ENCODE assay signal across 20 mouse cellular contexts in genomic region chr11:96639805-96640204, GRCm38 (mm10).
A peak's percentile ranks its signal among the peaks of the same experiment; 100 is the strongest.
DNase-seq lines count a peak whose midpoint lies in the region; ATAC-seq lines count a peak whose summit lies in the region.
"Had no signal": no experiment of that assay in that cellular context is flagged by ENCODE, and none has a peak within 500 bp of the region (broad histone marks: within the 10 kb centered on the region; RNA-seq: fewer than 3 reads in every experiment).

No protein-coding gene starts in this region.

- 73% methylated on average over 5 of the region's 5 CpGs for WGBS in liver, embryonic 11.5 days

- peak; percentile 44 for DNase-seq in ES-CJ7 (ENCODE audit: low read depth, low spot score)
- DNase-seq in ZHBTc4 (ENCODE audit: low read depth, low spot score) = peak; percentile 35
- peak; percentile 33 for DNase-seq in kidney, postnatal 10 days
- peak; percentile 30 to 48 for DNase-seq in kidney, postnatal 4 days
- no peak for DNase-seq in liver, embryonic 11.5 days (ENCODE audit: low spot score)
- no peak for DNase-seq in gastrocnemius, postnatal 10 days
- DNase-seq: adrenal gland, postnatal 10 days; cerebellum, adult 11 months; cerebellum, adult 8-10 months; cerebellum, postnatal 14 days; gastrocnemius, postnatal 14 days; heart, adult 2 months; heart, postnatal 14 days had no signal

- no peaks in the 10 kb centered on the region for H3K27me3 ChIP-seq in liver, embryonic 11.5 days (replicated peaks; ENCODE audit: control insufficient read depth, insufficient read depth, low read length)

- H3K36me3 ChIP-seq in liver, embryonic 11.5 days (ENCODE audit: control insufficient read depth, insufficient read depth, low read length) = no peaks in the 10 kb centered on the region
- H3K36me3 ChIP-seq: embryonic facial prominence, embryonic 13.5 days; forebrain, embryonic 12.5 days; G1E; heart, embryonic 15.5 days had no signal

- no peaks in the 10 kb centered on the region for H3K4me1 ChIP-seq in liver, embryonic 11.5 days (replicated peaks; ENCODE audit: control insufficient read depth, insufficient read depth, low read length)
- H3K4me1 ChIP-seq: embryonic facial prominence, embryonic 13.5 days had no signal

- H3K4me3 ChIP-seq in liver, embryonic 11.5 days (ENCODE audit: low read depth, low read length) = no peak overlapping the region
- H3K4me3 ChIP-seq: embryonic facial prominence, embryonic 13.5 days; forebrain, embryonic 12.5 days; heart, adult 2 months; heart, embryonic 15.5 days had no signal

- ATAC-seq in liver, embryonic 11.5 days (replicated peaks; ENCODE audit: low FRiP score) = no peak
- ATAC-seq: forebrain, embryonic 16.5 days had no signal

- no peaks in the 10 kb centered on the region for H3K9me3 ChIP-seq in liver, embryonic 11.5 days (ENCODE audit: control insufficient read depth, low read length)
- H3K9me3 ChIP-seq: embryonic facial prominence, embryonic 13.5 days; forebrain, embryonic 12.5 days; G1E; heart, embryonic 15.5 days had no signal

- H3K4me2 ChIP-seq in liver, embryonic 11.5 days = no peak overlapping the region
- H3K4me2 ChIP-seq: embryonic facial prominence, embryonic 13.5 days; forebrain, embryonic 12.5 days; heart, embryonic 11.5 days; heart, embryonic 15.5 days; hindbrain, embryonic 14.5 days had no signal

- H3K9ac ChIP-seq in liver, embryonic 11.5 days (ENCODE audit: low read depth, low read length) = no peak overlapping the region
- H3K9ac ChIP-seq: embryonic facial prominence, embryonic 13.5 days; forebrain, embryonic 12.5 days; heart, embryonic 15.5 days; hindbrain, embryonic 14.5 days had no signal

- H3K27ac ChIP-seq in liver, embryonic 11.5 days (ENCODE audit: low read depth, low read length) = no peak overlapping the region
- H3K27ac ChIP-seq: embryonic facial prominence, embryonic 13.5 days; forebrain, embryonic 12.5 days; heart, adult 2 months; heart, embryonic 15.5 days; hindbrain, embryonic 14.5 days had no signal

Comparison
In these comparisons a context has a peak if more than half of its experiments do, and no peak if none do; other contexts are left out.
1. DNase-seq: peak in ES-CJ7 (single experiment), ZHBTc4 (single experiment), kidney, postnatal 10 days (single experiment) and kidney, postnatal 4 days (2 of 2); none in liver, embryonic 11.5 days (single experiment) and gastrocnemius, postnatal 10 days (single experiment).